Mouse (Mus musculus) frontal cortex, postnatal 10 days (tissue): ENCODE data around the gene Nxn.
A peak's percentile ranks its signal among the peaks of the same experiment; 100 is the strongest.

ENCODE experiments used
- DNase-seq, 2 experiments: peaks; one replicate each; pipeline ENCODE4 v3.0.0; 2022; ENCODE audit warnings: low spot score in 2 of 2, mixed read lengths in 1 of 2

Gene Nxn

GRCm38 (mm10) chr11:76260208-76261050, 138.5 kb downstream of the Nxn start:
- DNase-seq, result no peak

GRCm38 (mm10) chr11:76258511-76258910, 140.4 kb downstream of the Nxn start:
- DNase-seq, result no peak

DNA sequence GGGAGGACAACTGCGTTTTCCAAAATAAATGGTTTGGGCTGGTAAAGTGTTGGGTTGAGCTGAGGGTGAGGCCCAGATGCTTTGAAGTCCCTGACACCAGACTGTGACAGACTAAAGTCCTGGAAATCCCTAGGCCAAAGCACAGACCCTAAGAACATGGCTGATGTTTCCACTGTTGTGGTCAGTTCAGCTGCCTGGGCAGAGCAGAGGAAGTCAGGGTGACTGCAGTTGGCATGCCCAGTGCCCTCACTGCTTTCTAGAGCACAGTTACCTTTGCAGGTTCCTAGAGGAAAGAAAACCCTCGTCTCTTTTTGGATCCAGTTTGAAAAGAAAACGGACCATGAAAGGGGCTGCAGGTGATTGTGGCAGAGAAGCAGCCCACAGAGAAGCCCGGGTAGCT, 141.6 kb downstream of the Nxn start:
- DNase-seq, result no peak

- DNase-seq, result no peak
These were observed 142.8 kb downstream of the Nxn start for GRCm38 (mm10) chr11:76256129-76256528.

DNA sequence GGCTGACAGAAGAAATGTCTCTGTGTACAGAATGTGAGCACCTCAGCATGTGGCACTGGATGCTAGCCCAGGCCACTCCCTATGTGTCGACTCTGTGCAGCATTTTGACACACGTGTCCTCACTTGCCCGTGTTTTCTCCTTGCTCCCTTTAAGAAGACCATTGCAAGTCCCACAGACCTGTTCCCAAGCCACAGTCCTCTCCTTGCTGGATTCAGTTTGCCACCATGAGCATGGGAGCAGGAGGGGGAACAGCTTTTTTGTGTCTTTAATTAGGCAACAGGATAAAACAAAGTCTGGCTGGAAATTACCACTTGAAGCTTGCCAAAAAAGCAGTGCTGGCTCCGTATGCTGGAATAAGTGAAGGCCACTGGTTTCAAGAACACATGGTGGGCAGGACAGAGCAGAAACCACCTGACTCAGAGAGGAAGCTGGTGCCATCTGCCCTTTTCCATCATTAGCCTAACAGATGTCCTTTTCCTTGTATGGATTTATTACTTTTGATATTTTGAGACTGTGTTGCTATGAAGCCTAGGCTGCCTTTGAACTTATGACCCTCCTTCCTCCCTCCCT, 143.4 kb downstream of the Nxn start:
- DNase-seq, result peak in 1 of 2 experiments; percentile 45

DNA sequence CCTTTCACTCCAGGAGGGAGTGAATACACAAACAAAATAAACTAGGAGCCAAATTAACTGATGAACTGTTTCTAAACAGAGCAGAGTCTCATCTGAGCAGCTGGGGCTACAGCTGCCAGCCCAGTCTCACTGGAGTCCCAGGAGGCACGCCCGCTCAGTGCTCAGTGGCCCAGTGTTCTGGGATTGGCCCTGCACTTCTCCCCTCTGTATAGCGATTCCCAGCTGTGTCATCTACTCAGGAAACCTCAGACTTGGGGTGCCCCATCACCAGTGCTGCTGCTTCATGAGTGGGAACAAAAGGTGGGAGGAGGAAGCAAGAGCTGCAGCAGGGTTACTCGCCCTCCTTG, 145.0 kb downstream of the Nxn start:
- DNase-seq, result no peak

DNA sequence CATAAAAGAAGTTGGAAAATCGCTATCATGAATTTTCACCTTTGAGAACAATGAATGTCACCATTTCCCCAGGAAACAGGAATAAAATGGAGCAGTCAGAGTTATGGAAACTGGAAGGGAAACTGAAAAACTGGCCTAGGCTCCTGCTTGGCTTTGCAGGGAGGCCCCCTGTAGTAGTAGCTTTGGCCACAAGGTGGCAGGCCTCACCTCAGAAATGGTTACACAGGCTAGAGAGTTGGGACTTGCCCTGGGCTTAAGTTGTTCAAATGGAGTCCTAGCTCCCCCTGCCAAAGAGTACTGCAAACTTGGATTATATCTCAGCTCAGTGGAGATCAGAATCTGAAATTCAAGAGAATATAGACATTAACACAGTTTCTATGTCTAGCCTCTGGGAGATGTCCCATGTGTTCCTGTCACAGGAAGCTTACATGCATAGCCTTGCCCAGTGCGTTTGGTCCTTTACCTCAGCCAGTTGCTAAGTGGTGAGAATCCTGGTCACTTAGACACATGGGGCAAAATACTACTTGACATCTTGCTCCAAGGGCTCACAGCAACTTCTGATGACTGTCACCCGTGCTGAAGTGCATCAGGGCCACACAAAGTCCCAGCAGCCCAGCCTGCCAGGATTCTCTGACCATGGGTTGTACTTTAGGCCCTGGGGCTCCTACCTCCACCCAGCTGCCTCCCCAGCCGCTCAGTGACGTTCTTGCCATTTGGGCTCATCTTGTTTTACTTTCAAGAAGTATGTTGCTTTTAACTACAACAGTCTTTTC, 145.6 kb downstream of the Nxn start:
- DNase-seq, result peak; percentile 54 to 80

DNA sequence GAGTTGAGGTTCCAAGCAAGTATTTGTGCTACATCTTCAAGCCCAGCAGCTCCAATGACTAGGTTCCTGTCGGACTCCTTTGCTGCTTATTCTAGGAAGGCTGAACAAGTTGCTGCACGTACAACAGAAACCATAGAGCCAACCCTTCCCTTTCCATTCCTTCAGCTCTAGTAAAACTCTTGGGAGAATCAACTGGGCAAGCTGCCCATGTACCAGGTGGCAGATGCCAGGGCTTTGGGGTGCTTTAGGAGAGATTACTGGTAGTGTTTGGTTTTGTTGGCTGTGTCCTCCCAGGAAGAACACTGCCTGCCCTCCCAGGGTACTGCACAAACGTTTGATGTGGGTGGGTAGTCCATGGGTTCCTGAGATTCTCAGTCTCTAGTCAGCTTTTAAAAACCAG, 146.9 kb downstream of the Nxn start:
- no peak for DNase-seq

- no peak for DNase-seq
These were observed 151.7 kb downstream of the Nxn start for GRCm38 (mm10) chr11:76247239-76247638.

DNA sequence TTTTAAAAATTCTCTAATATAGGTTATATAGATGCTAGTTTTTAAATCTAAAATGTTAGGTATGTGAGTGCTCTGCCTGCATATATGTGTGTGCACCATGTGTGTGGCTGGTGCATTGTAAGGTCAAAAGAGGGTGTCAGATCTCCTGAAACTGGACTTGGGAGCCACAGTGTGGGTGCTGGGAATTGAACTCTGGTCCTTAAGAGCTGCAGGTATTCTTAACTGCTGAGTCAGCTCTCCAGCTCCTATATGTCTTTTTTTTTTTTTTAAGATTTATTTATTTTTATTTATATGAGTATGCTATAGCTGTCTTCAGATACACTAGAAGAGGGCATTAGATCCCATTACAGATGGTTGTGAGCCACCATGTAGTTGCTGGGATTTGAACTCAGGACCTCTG, 152.5 kb downstream of the Nxn start:
- DNase-seq, result no peak

DNA sequence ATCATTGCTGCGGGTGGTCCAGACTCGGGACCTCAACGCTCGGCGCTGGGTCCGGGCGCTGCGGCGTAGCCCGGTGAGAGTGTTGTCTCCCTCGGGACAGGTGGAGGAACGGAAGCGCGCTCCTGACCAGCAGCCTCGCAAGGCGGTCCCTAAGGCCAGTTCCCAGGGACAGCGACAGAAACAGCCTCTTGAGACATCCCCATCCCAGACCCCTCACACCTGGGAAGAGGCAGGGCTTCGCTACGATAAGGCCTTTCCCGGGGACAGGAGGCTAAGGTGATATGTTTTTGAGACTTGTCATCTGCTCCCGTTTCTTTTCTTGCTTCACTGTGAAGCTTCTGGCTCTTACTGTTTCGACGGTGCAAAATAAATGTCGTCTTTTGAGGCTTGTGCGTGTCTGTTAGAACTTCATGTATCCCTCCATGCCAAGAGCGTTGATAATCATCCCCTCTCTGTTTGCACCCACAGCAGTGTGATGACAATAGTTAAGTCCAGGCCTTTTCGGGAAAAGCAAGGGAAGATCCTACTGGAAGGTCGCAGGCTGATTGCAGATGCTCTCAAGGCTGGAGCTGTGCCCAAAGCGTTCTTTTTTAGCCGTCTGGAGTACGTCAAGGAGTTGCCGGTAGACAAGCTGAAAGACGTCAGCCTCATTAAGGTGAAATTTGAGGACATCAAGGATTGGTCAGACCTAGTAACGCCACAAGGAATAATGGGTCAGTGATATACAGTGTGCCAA, 155.0 kb downstream of the Nxn start:
- DNase-seq, result no peak

DNA sequence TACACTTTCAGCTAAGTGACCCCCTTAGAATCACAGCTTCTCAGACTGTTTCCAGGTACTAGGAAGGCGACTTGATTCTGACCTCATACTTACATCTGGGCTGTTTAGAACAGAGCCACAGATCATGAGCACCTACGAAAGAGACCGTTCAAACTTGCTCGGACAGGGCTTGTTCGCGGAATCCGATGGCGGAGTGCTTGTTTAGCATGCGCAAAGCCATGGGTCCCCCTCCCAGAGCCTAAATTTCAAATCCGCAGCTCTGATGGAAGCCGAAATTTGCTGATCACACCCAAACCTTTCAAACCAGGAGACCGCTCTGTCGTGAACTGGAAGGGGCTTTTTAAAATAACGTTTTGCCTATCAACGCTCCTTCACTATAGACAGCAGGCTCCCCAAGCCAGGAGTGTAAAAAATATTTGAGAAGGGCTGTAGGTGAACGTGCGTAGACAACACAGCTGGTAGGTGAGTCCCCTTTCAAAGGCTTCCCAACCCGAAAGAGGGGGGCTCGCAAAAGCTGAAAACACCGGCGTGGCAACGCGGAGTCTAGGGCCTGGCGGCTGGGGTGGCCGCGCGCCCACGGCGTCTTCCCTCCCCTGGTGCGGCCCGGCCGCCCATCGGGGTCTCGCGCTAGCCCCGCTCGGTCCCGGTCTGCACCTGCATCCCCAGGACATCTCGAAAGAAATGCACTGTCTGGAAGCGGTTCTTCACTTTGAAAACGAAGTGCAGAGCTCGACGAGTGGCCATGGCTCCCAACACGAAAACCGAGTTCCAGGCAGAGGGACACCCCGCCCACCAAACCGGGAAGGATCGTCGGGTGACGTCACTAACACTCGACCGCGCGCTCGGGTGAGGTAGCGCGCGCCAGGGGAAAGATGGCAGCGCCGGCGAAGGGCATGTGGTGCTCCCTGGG, 155.8 kb downstream of the Nxn start, which contains the start of the genes Mrm3 and Glod4:
Mrm3 (plus strand) TSS at position 815 of the 910 bp plus-strand sequence.
Glod4 (minus strand) TSS at position 825 of the 910 bp plus-strand sequence.
- peak; percentile 82 to 93 for DNase-seq

GRCm38 (mm10) chr11:76239750-76240149, 159.2 kb downstream of the Nxn start:
- no peak for DNase-seq

GRCm38 (mm10) chr11:76236136-76236535, 162.8 kb downstream of the Nxn start:
- no peak for DNase-seq

DNA sequence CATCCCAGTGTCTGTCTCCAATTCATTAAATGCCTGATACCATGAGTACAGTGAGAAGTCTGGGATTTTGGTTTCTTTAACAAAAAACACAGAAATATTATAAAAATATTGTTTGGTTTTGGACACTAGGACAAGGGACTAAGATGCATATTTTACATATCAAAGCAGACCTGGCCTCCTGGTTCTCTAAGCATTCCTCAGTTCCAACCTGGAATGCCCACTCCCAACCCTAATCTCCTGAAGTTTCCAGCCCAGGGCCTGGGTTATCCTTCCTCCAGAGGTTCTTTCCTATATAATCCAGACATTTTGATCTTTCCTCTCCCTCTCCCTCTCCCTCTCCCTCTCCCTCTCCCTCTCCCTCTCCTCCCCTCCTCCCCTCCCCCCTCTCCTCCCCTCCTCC, 173.9 kb downstream of the Nxn start:
- DNase-seq, result no peak

GRCm38 (mm10) chr11:76224631-76225030, 174.3 kb downstream of the Nxn start:
- DNase-seq, result no peak

- DNase-seq, result peak; percentile 92 to 95
These were observed 181.5 kb downstream of the Nxn start, which contains the start of the genes Dbil5 and Gemin4 for GRCm38 (mm10) chr11:76217390-76217800. Dbil5 (plus strand) TSS chr11:76217608. Gemin4 (minus strand) TSS chr11:76217664.

- no peak for DNase-seq
These were observed 182.1 kb downstream of the Nxn start for GRCm38 (mm10) chr11:76216681-76217389.

GRCm38 (mm10) chr11:76216049-76216540, 182.8 kb downstream of the Nxn start:
- no peak for DNase-seq

GRCm38 (mm10) chr11:76215011-76215410, 183.9 kb downstream of the Nxn start:
- DNase-seq, result no peak
